Mouse (Mus musculus): ENCODE results near the gene Il13ra1.

- TF ChIP-seq CTCF (IDR thresholded peaks at IDR 0.05; ENCODE audit: borderline replicate concordance, insufficient read depth, low read depth, low read length): no peak
- TF ChIP-seq POLR2A (IDR thresholded peaks at IDR 0.05; ENCODE audit: borderline replicate concordance, insufficient read depth, low read length): no peak
Observed at GRCm38 (mm10) chrX:36108601-36109000, 3.3 kb upstream of the Il13ra1 start.

Measured in cerebellum, adult 2 months (tissue).